Mouse (Mus musculus) liver, postnatal 0 days (tissue): ENCODE results near the gene Gtf2ird1. TPM values are rescaled to one million over a fixed set of nuclear protein-coding genes. Genes with fewer than 3 reads are reported as not detected.

Experiments
- ATAC-seq: fragments of 200-750 bp; cut with Nextera tagmentation; 2 replicates; pipeline ENCODE4 v1.8.0; 2017; ENCODE audit warnings: mild to moderate bottlenecking, moderate library complexity
- DNase-seq: peaks from one replicate; pipeline ENCODE4 v3.0.0-alpha.2; 2016
- H3K27ac ChIP-seq: fragments of 300-500 bp; sonication (generic); 2 replicates; pipeline ENCODE4 v1.5.1; 2014; ENCODE audit warnings: antibody characterized with exemption, moderate library complexity, mild to moderate bottlenecking, low read depth
- H3K27me3 ChIP-seq: fragments of 300-500 bp; sonication (generic); 2 replicates; pipeline ENCODE4 v1.6.1; 2014; ENCODE audit warnings: low read length, control low read depth, mixed read lengths; ENCODE audit not compliant: insufficient read depth
- H3K36me3 ChIP-seq: fragments of 300-500 bp; sonication (generic); replicated peaks from 2 replicates; pipeline ENCODE4 v1.6.1; 2014; ENCODE audit warnings: mild to moderate bottlenecking, control low read depth, low read length, moderate library complexity, mixed read lengths; ENCODE audit not compliant: insufficient read depth
- H3K4me1 ChIP-seq: fragments of 300-500 bp; sonication (generic); 2 replicates; pipeline ENCODE4 v1.6.1; 2014; ENCODE audit warnings: antibody characterized with exemption, mild to moderate bottlenecking, control low read depth; ENCODE audit not compliant: insufficient read depth
- H3K4me2 ChIP-seq: fragments of 300-500 bp; sonication (generic); 2 replicates; pipeline ENCODE4 v1.6.1; 2014; ENCODE audit warnings: low read depth, mild to moderate bottlenecking, low read length, moderate library complexity, mixed read lengths
- H3K4me3 ChIP-seq: fragments of 300-500 bp; sonication (generic); 2 replicates; pipeline ENCODE4 v1.5.1; 2014; ENCODE audit warnings: low read depth, low read length
- H3K9ac ChIP-seq: fragments of 300-500 bp; sonication (generic); replicated peaks from 2 replicates; pipeline ENCODE4 v1.6.1; 2014; ENCODE audit warnings: mild to moderate bottlenecking, moderate library complexity
- H3K9me3 ChIP-seq: fragments of 300-500 bp; sonication (generic); 2 replicates; pipeline ENCODE4 v1.6.1; 2016; ENCODE audit warnings: mild to moderate bottlenecking, control low read depth, low read length, mixed read lengths
- CTCF ChIP-seq: sonication (generic); IDR thresholded peaks from 2 replicates; pipeline ENCODE4 v1.5.1; 2016; ENCODE audit warnings: antibody characterized with exemption, low read depth
- EP300 ChIP-seq: IDR thresholded peaks from 2 replicates; pipeline ENCODE4 v1.6.1; 2016; ENCODE audit warnings: antibody characterized with exemption, low read depth, mild to moderate bottlenecking
- WGBS: fragments of 180-500 bp; shearing (Covaris S2); extraction: QIAGEN DNeasy Blood & Tissue Kit; methylation state at CpG from one replicate; pipeline ENCODE4 v1.1.7; 2014; ENCODE audit not compliant: insufficient replicate concordance; 5-methylcytosine and 5-hydroxymethylcytosine counted together
- polyA plus RNA-seq: library from polyadenylated mRNA; unstranded; fragments of >200 nt; fragmentation: Nextera tagmentation; extraction: Ambion mirVana; gene quantifications from 2 replicates; pipeline ENCODE4 v1.2.1, GENCODE M21; 2015

The Gtf2ird1 gene
- polyA plus RNA-seq, 1 experiment from 2014 or later: 10.0 TPM

GRCm38 (mm10) chr5:134401841-134402240, 54.7 kb downstream of the Gtf2ird1 start:
- H3K4me3 ChIP-seq: no peak overlapping the region
- ATAC-seq (no peak), DNase-seq (no peak)
- H3K27me3 ChIP-seq: no peaks in the 10 kb centered on the region
- no peaks in the 10 kb centered on the region for H3K4me1 ChIP-seq
- no peak overlapping the region for H3K9ac ChIP-seq
- H3K36me3 ChIP-seq: peaks cover 38% of the 10 kb centered on the region
- TF ChIP-seq CTCF: no peak
- TF ChIP-seq EP300: no peak
- 88% methylated on average over 18 of the region's 18 CpGs for WGBS
- no peak overlapping the region for H3K4me2 ChIP-seq
- H3K27ac ChIP-seq: no peak overlapping the region
- no peaks in the 10 kb centered on the region for H3K9me3 ChIP-seq

- TF ChIP-seq EP300 (no peak), CTCF (no peak)
- Histone ChIP-seq H3K4me2 (no peak overlapping the region), H3K4me3 (no peak overlapping the region), H3K27me3 (no peaks in the 10 kb centered on the region), H3K27ac (no peak overlapping the region), H3K9ac (no peak overlapping the region), H3K36me3 (peaks cover 10% of the 10 kb centered on the region), H3K4me1 (peaks cover 13% of the 10 kb centered on the region), H3K9me3 (no peaks in the 10 kb centered on the region)
- no peak for ATAC-seq
- WGBS: 84% methylated on average over 15 of the region's 15 CpGs
- no peak for DNase-seq
These were observed 58.9 kb downstream of the Gtf2ird1 start for GRCm38 (mm10) chr5:134397434-134398163.

- WGBS: 67% methylated on average over 9 of the region's 9 CpGs
- H3K36me3 ChIP-seq: peaks cover 12% of the 10 kb centered on the region
- peak overlapping the region; percentile 44 for H3K27ac ChIP-seq
- no peak overlapping the region for H3K4me3 ChIP-seq
- H3K4me1 ChIP-seq: peaks cover 13% of the 10 kb centered on the region
- H3K27me3 ChIP-seq: no peaks in the 10 kb centered on the region
- DNase-seq: no peak
- no peak overlapping the region for H3K9ac ChIP-seq
- ATAC-seq: no peak
- H3K4me2 ChIP-seq: no peak overlapping the region
- no peaks in the 10 kb centered on the region for H3K9me3 ChIP-seq
- TF ChIP-seq EP300 (no peak), CTCF (no peak)
These were observed 60.0 kb downstream of the Gtf2ird1 start for GRCm38 (mm10) chr5:134396519-134396918.

GRCm38 (mm10) chr5:134394624-134395023, 61.9 kb downstream of the Gtf2ird1 start:
- H3K36me3 ChIP-seq: peaks cover 11% of the 10 kb centered on the region; the same call in 1 of the 2 replicates
- DNase-seq: peak; percentile 77
- 23% methylated on average over 10 of the region's 10 CpGs for WGBS
- no peaks in the 10 kb centered on the region for H3K9me3 ChIP-seq
- peak; percentile 73 for ATAC-seq
- no peaks in the 10 kb centered on the region for H3K27me3 ChIP-seq
- H3K27ac ChIP-seq: peak overlapping the region; percentile 73
- no peak overlapping the region for H3K4me3 ChIP-seq
- H3K9ac ChIP-seq: no peak overlapping the region
- no peak for TF ChIP-seq EP300
- TF ChIP-seq CTCF: no peak
- H3K4me2 ChIP-seq: peak overlapping the region; percentile 58
- peaks cover 13% of the 10 kb centered on the region for H3K4me1 ChIP-seq

- Histone ChIP-seq H3K4me1 (peaks cover 13% of the 10 kb centered on the region), H3K27me3 (no peaks in the 10 kb centered on the region), H3K36me3 (peaks cover 13% of the 10 kb centered on the region; the same call in 1 of the 2 replicates), H3K9ac (no peak overlapping the region), H3K27ac (peak overlapping the region; percentile 73), H3K9me3 (no peaks in the 10 kb centered on the region), H3K4me2 (no peak overlapping the region), H3K4me3 (no peak overlapping the region)
- DNase-seq: peak; percentile 56
- 44% methylated on average over 6 of the region's 6 CpGs for WGBS
- peak; percentile 62 for ATAC-seq
- TF ChIP-seq CTCF (no peak), EP300 (no peak)
These were observed 62.9 kb downstream of the Gtf2ird1 start for GRCm38 (mm10) chr5:134393624-134394023.

- H3K9me3 ChIP-seq: no peaks in the 10 kb centered on the region
- peaks cover 27% of the 10 kb centered on the region for H3K36me3 ChIP-seq
- WGBS: 44% methylated on average over 2 of the region's 2 CpGs
- no peak for ATAC-seq
- no peak overlapping the region for H3K9ac ChIP-seq
- no peak overlapping the region for H3K4me3 ChIP-seq
- H3K4me2 ChIP-seq: no peak overlapping the region
- no peaks in the 10 kb centered on the region for H3K27me3 ChIP-seq
- H3K27ac ChIP-seq: no peak overlapping the region
- TF ChIP-seq CTCF: peak; percentile 93
- no peak for TF ChIP-seq EP300
- DNase-seq: peak; percentile 85
- no peaks in the 10 kb centered on the region for H3K4me1 ChIP-seq
These were observed 71.4 kb downstream of the Gtf2ird1 start for GRCm38 (mm10) chr5:134385106-134385505.
